Mouse (Mus musculus): ENCODE measurements around the gene Dcaf12l2.
A peak's percentile ranks its signal among the peaks of the same experiment; 100 is the strongest.

The Dcaf12l2 gene

GRCm38 (mm10) chrX:44367646-44368521, at the start of gene Dcaf12l2:
Gene Dcaf12l2, minus strand, starts transcription at chrX:44368342.
- DNase-seq (ENCODE audit: low spot score) = peak; percentile 36

GRCm38 (mm10) chrX:44367280-44367645, 879 bp downstream of the Dcaf12l2 start:
- peak; percentile 23 for DNase-seq (ENCODE audit: low spot score)
